Mouse (Mus musculus) kidney, embryonic 16.5 days (tissue): ENCODE measurements at regions not wholly inside any gene's neighbourhood (a gene's known extent, or its start where the extent isn't known, plus 50 kb on each side); places are given as distances from the start of the nearest gene placed in this dataset.

ENCODE experiments used
- ATAC-seq: fragments of 200-750 bp; cut with Nextera tagmentation; 2 replicates; pipeline ENCODE4 v1.8.0; 2017; ENCODE audit warnings: moderate TSS enrichment; ENCODE audit not compliant: low FRiP score, low TSS enrichment
- H3K27ac ChIP-seq: fragments of 300-500 bp; sonication (generic); 2 replicates; pipeline ENCODE4 v1.5.1; 2014; ENCODE audit warnings: low read length
- H3K27me3 ChIP-seq: fragments of 300-500 bp; sonication (generic); 2 replicates; pipeline ENCODE4 v1.6.1; 2014; ENCODE audit warnings: low read length, control low read depth, mixed read lengths; ENCODE audit not compliant: insufficient read depth
- H3K36me3 ChIP-seq: fragments of 300-500 bp; sonication (generic); 2 replicates; pipeline ENCODE4 v1.6.1; 2014; ENCODE audit warnings: low read length, control low read depth, mixed read lengths; ENCODE audit not compliant: insufficient read depth
- H3K4me1 ChIP-seq: fragments of 300-500 bp; sonication (generic); 2 replicates; pipeline ENCODE4 v1.6.1; 2014; ENCODE audit warnings: low read length, control low read depth, mixed read lengths; ENCODE audit not compliant: insufficient read depth
- H3K4me2 ChIP-seq: fragments of 300-500 bp; sonication (generic); replicated peaks from 2 replicates; pipeline ENCODE4 v1.6.1; 2014; ENCODE audit warnings: low read depth, low read length
- H3K4me3 ChIP-seq: fragments of 300-500 bp; sonication (generic); 2 replicates; pipeline ENCODE4 v1.5.1; 2014; ENCODE audit warnings: mild to moderate bottlenecking, low read length
- H3K9ac ChIP-seq: fragments of 300-500 bp; sonication (generic); replicated peaks from 2 replicates; pipeline ENCODE4 v1.6.1; 2014; ENCODE audit warnings: low read length
- H3K9me3 ChIP-seq: fragments of 300-500 bp; sonication (generic); 2 replicates; pipeline ENCODE4 v1.6.1; 2016; ENCODE audit warnings: low read length, control low read depth
- WGBS: fragments of 180-500 bp; shearing (Covaris S2); extraction: QIAGEN DNeasy Blood & Tissue Kit; methylation state at CpG from one replicate; pipeline ENCODE4 v1.1.7; 2014; 5-methylcytosine and 5-hydroxymethylcytosine counted together

- ATAC-seq, result no peak
- 57% methylated on average over 7 of the region's 7 CpGs for WGBS
- H3K4me3 ChIP-seq, result no peak overlapping the region
- no peaks in the 10 kb centered on the region for H3K4me1 ChIP-seq
- H3K27ac ChIP-seq, result no peak overlapping the region
- H3K9me3 ChIP-seq, result no peaks in the 10 kb centered on the region
- no peaks in the 10 kb centered on the region for H3K36me3 ChIP-seq
- no peak overlapping the region for H3K9ac ChIP-seq
- H3K27me3 ChIP-seq, result no peaks in the 10 kb centered on the region
- H3K4me2 ChIP-seq, result no peak overlapping the region
These were observed 1121.3 kb downstream of the Cdh8 start for GRCm38 (mm10) chr8:98294975-98295374.

GRCm38 (mm10) chr8:98260281-98260680 is 1156.0 kb downstream of the Cdh8 start:
- Histone ChIP-seq H3K9ac (no peak overlapping the region), H3K27me3 (no peaks in the 10 kb centered on the region), H3K27ac (no peak overlapping the region), H3K36me3 (no peaks in the 10 kb centered on the region), H3K4me1 (no peaks in the 10 kb centered on the region), H3K4me3 (no peak overlapping the region), H3K9me3 (no peaks in the 10 kb centered on the region), H3K4me2 (no peak overlapping the region)
- no peak for ATAC-seq
- WGBS, result 70% methylated on average over 3 of the region's 3 CpGs

- Histone ChIP-seq H3K4me2 (no peak overlapping the region), H3K27ac (no peak overlapping the region), H3K9ac (no peak overlapping the region), H3K9me3 (no peaks in the 10 kb centered on the region), H3K27me3 (no peaks in the 10 kb centered on the region), H3K36me3 (no peaks in the 10 kb centered on the region), H3K4me1 (no peaks in the 10 kb centered on the region), H3K4me3 (no peak overlapping the region)
- no peak for ATAC-seq
- WGBS, result 60% methylated on average over 6 of the region's 6 CpGs
These were observed 1172.8 kb downstream of the Cdh8 start for GRCm38 (mm10) chr8:98243328-98243926.

- H3K9ac ChIP-seq, result no peak overlapping the region
- H3K4me2 ChIP-seq, result no peak overlapping the region
- H3K4me1 ChIP-seq, result no peaks in the 10 kb centered on the region
- ATAC-seq, result no peak
- H3K9me3 ChIP-seq, result no peaks in the 10 kb centered on the region
- H3K36me3 ChIP-seq, result no peaks in the 10 kb centered on the region
- no peaks in the 10 kb centered on the region for H3K27me3 ChIP-seq
- no peak overlapping the region for H3K4me3 ChIP-seq
- no peak overlapping the region for H3K27ac ChIP-seq
These were observed 1202.3 kb downstream of the Cdh8 start for GRCm38 (mm10) chr8:98214019-98214418.
